Mouse (Mus musculus): ENCODE data around the gene Retreg1.

GRCm38 (mm10) chr15:25915574-25916205, 72.7 kb downstream of the Retreg1 start:
- TF ChIP-seq CTCF (IDR thresholded peaks at IDR 0.05; ENCODE audit: low read depth), result no peak
- TF ChIP-seq EP300 (IDR thresholded peaks at IDR 0.05; ENCODE audit: low read depth), result no peak

All from liver, embryonic 14.5 days (tissue).